Mouse (Mus musculus) adrenal gland, postnatal 0 days (tissue): ENCODE data around the gene Svs2. TPM values are rescaled to one million over a fixed set of nuclear protein-coding genes. Genes with fewer than 3 reads are reported as not detected.

Experiments used
- polyA plus RNA-seq: library from polyadenylated mRNA; unstranded; fragments of >200 nt; fragmentation: Nextera tagmentation; extraction: Ambion mirVana; gene quantifications from 2 replicates; pipeline ENCODE4 v1.2.1, GENCODE M21; 2015

The Svs2 gene
- polyA plus RNA-seq: not detected in 2 replicates

GRCm38 (mm10) chr2:164238366-164238765 lies at the start of gene Svs2:
Gene Svs2 (minus strand): TSS chr2:164238466.

GRCm38 (mm10) chr2:164278359-164278758 lies 40.1 kb upstream of the Svs2 start, which contains the start of gene Svs4:
Gene Svs4 (minus strand): TSS chr2:164278459.

GRCm38 (mm10) chr2:164256540-164256939 lies 18.3 kb upstream of the Svs2 start, which contains the start of gene Svs3b:
Gene Svs3b (minus strand): TSS chr2:164256640.

GRCm38 (mm10) chr2:164221522-164221921 lies 16.7 kb downstream of the Svs2 start, which contains the start of gene Wfdc15b:
Gene Wfdc15b (minus strand): TSS chr2:164221660.

GRCm38 (mm10) chr2:164199626-164200327 lies 38.5 kb downstream of the Svs2 start, which contains the start of gene Wfdc15a:
Gene Wfdc15a (minus strand): TSS chr2:164200130.

GRCm38 (mm10) chr2:164190576-164190975 lies 47.7 kb downstream of the Svs2 start, which contains the start of gene Wfdc12:
Gene Wfdc12 (minus strand): TSS chr2:164190608.

Other genes starting within 250 kb of the Svs2 start
- gene Ywhab, start 243.5 kb downstream of the Svs2 start, polyA plus RNA-seq: 229 and 252 TPM in 2 replicates
- 3.4 and 4.4 TPM in 2 replicates for gene Pabpc1l, start 213.0 kb downstream of the Svs2 start, polyA plus RNA-seq
- 10.2 and 10.4 TPM in 2 replicates for gene Stk4, start 168.1 kb downstream of the Svs2 start, polyA plus RNA-seq
- 31.1 and 47.5 TPM in 2 replicates for gene Tomm34, start 167.3 kb downstream of the Svs2 start, polyA plus RNA-seq
- gene Kcns1, start 67.4 kb downstream of the Svs2 start, polyA plus RNA-seq: 0.23 TPM in 1 of 2 replicates, not detected in the other
- 0.09 TPM in 1 of 2 replicates, not detected in the other for gene Wfdc5, start 55.7 kb downstream of the Svs2 start, polyA plus RNA-seq
- 0.33 and 1.1 TPM in 2 replicates for gene Wfdc12, start 47.9 kb downstream of the Svs2 start, polyA plus RNA-seq
- 0.41 TPM in 1 of 2 replicates, not detected in the other for gene Wfdc15a, start 38.3 kb downstream of the Svs2 start, polyA plus RNA-seq
- 2.6 and 3.9 TPM in 2 replicates for gene Wfdc15b, start 16.8 kb downstream of the Svs2 start, polyA plus RNA-seq
- gene Svs3b, start 18.2 kb upstream of the Svs2 start, polyA plus RNA-seq: not detected in 2 replicates
- not detected in 2 replicates for gene Svs4, start 40.0 kb upstream of the Svs2 start, polyA plus RNA-seq
- not detected in 2 replicates for gene Svs3a, start 50.8 kb upstream of the Svs2 start, polyA plus RNA-seq
- gene Svs6, start 78.3 kb upstream of the Svs2 start, polyA plus RNA-seq: not detected in 2 replicates
- gene Svs5, start 94.3 kb upstream of the Svs2 start, polyA plus RNA-seq: 0.23 TPM in 1 of 2 replicates, not detected in the other
- 86.2 and 166 TPM in 2 replicates for gene Slpi, start 150.6 kb upstream of the Svs2 start, polyA plus RNA-seq
- gene Rbpjl, start 164.7 kb upstream of the Svs2 start, polyA plus RNA-seq: 0.21 and 0.22 TPM in 2 replicates
- gene Matn4, start 166.7 kb upstream of the Svs2 start, polyA plus RNA-seq: 3.6 and 5.5 TPM in 2 replicates
- gene Sdc4, start 205.4 kb upstream of the Svs2 start, polyA plus RNA-seq: 50.7 and 62.6 TPM in 2 replicates
- gene Sys1, start 218.5 kb upstream of the Svs2 start, polyA plus RNA-seq: 49.8 and 57.1 TPM in 2 replicates
- 16.1 and 24.0 TPM in 2 replicates for gene Gm20458, start 222.5 kb upstream of the Svs2 start, polyA plus RNA-seq
- gene Trp53tg5, start 235.3 kb upstream of the Svs2 start, polyA plus RNA-seq: not detected in 2 replicates
- gene Dbndd2, start 247.6 kb upstream of the Svs2 start, polyA plus RNA-seq: 7.4 and 25.1 TPM in 2 replicates